Mouse (Mus musculus): ENCODE data around the gene Olfr1102.

Gene Olfr1102

DNA sequence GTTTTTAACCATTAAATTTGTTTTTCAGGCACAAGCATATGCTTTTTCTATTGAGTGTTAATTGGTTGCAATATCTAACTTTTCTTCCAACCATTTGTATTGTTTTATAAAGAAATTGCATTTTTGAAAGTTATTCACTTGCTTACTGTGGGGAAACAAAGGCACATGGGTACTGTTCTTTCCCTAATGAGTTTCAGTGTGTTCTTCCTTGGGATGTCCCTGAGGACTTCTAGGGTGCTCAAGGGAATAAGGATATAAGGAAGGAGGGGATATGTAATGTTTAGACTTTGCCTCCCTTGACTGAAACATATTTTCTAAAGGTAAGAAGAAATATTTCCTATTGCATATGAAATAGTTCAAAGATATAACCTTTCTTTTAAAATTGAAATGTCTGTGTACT is at the start of gene Olfr1102:
Gene Olfr1102, plus strand, starts transcription at position 301 of the 400 bp plus-strand sequence.
- no peak for DNase-seq (ENCODE audit: low read depth)

DNA sequence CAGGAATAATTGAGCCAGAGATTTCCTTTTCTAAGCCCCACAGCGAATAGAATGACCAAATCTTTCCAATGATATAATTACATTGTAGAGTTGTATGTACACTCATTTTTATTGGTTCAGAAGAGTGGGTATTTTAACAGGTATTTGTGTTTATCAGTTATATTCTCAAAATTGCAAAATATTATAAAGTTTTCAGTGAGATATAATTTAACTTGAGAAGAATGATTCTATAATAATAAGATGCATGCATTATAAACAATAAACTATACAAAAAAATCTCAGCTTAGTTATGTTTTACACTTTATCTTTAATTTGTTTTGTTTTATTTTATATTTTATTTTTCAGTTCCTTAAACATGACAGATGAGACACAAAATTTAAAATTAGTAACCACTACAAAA is 37.6 kb upstream of the Olfr1102 start, which contains the start of gene Olfr1099:
Gene Olfr1099, minus strand, starts transcription at position 101 of the 400 bp plus-strand sequence.
- no peak for DNase-seq (ENCODE audit: low read depth)

DNA sequence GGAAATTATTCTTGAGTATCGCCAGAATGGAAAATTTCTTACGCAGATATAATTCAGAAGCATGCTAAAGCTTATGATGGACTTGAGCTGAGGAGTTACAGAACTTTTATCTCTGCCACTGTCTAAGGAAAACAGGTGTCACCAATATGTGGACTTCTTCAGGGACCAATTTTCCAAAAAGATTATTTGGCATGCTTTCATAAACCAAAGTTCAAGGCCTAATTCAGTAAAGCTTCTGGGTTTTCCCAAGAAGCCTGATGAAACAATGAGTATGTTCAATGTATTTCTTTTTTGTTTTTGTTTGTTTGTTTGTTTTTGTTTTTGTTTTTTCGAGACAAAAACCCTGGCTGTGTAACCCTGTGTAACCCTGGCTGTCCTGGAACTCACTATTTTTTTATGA is 18.3 kb upstream of the Olfr1102 start, which contains the start of gene Olfr1100:
Gene Olfr1100, minus strand, starts transcription at position 101 of the 400 bp plus-strand sequence.
- DNase-seq (ENCODE audit: low read depth) = no peak

DNA sequence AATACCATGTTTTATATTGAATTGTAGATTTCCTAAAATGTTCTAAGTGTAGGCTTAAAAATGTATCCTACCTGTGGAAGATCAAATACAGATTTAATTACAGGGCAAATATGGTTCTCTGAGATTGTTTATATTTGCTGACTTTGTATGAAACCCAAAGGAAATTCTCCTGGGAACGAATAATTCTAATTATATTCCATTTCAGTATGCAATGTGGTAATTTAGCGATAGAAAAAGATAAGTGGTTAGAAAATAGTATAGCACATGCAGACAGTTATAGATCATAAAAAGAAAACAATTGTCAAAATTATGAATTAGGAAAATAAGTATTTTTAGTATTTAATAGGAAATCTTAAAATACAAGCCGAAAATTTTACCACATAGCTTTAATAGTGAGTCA is 7.1 kb upstream of the Olfr1102 start, which contains the start of gene Olfr1101:
Gene Olfr1101, minus strand, starts transcription at position 101 of the 400 bp plus-strand sequence.
- DNase-seq (ENCODE audit: low read depth) = no peak

DNA sequence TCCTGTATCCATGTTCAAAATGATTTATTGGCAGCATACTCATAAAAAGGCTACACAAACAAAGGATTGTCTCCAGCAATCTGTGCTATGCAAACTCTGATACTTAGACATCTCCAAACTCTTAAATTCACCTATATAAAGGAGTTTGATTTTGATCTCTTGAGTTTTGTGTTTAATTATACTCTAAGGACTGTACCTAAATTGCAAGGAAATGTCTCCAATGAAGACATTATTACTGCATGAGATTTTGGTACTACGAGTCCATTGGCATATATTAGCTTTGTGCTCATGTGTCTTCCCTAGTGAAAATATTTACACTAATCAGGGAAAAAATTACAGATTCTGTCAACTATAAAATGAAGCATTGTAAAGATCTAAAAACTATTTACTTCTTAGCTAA is 28.8 kb downstream of the Olfr1102 start, which contains the start of gene Olfr1104:
Gene Olfr1104, minus strand, starts transcription at position 101 of the 400 bp plus-strand sequence.
- no peak for DNase-seq (ENCODE audit: low read depth)

DNA sequence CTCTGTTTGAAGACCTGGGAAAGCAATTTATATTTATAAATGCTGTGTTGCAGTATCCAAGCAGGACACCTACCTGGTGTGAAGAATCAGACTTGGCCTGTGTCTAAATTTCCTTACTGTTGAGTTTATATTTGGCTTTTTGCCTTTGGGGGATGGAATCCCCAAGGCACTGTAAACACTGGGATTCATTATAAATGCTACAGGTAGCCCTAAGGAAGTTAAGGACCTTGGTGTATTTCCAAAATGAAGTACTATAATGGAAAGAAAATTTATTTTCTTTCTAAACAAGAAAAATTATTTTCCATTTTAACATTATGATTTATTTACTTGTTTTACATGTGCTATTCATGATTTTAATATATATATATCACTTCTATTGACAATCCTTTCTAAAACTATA is 38.2 kb downstream of the Olfr1102 start, which contains the start of gene Olfr1105:
Gene Olfr1105, minus strand, starts transcription at position 101 of the 400 bp plus-strand sequence.
- no peak for DNase-seq (ENCODE audit: low read depth)

DNA sequence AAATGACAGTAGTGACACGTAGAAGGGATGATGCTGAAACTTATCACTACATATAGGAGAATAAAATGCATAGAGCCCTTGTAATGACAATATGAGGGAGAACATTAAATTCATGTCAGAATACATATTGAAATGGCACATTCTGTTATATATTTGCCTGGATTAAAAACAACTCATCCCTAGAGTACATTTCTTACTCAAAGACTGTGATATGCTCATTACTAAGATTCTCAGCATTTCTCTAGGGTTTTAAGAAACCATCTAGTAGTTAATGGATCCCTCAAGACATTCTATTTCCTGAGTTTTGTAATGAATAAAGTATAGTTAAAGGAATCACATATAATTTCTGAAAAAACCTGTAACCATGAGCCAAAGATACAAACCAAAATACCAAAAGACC is 54.0 kb downstream of the Olfr1102 start, which contains the start of gene Olfr1106:
Gene Olfr1106, minus strand, starts transcription at position 101 of the 400 bp plus-strand sequence.
- no peak for DNase-seq (ENCODE audit: low read depth)

All from c-Kit-positive CD71-negative TER-119-negative erythroid progenitor cells, embryonic 14.5 days (primary cell).